Mouse (Mus musculus): ENCODE measurements around the gene Tsga10ip. TPM values are rescaled to one million over a fixed set of nuclear protein-coding genes. Genes with fewer than 3 reads are reported as not detected.
A peak's percentile ranks its signal among the peaks of the same experiment; 100 is the strongest.

Tsga10ip gene
- polyA plus RNA-seq, 1 experiment from 2014 or later: 0.44 TPM

DNA sequence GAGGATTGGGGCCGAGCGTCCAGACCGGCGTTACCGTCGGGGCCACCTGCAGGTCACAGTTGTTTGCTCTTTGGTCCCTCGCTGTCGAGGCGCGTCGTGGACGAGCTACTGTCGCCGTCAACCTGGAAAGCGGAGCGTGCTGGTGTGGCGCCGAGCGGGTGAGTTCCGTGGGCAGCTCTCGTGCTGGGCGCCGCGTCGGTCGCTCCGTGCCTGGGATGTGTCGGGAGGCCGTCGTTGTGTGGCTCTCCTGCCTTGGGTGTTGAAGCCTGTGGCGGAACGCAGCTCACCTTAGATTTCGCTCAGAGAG, 35.3 kb downstream of the Tsga10ip start, which contains the start of gene Banf1:
Banf1 (minus strand) TSS at position 116 of the 307 bp plus-strand sequence.
- H3K4me3 ChIP-seq (ENCODE audit: low read depth, low read length): peak within 1 kb of the TSS; percentile 55

DNA sequence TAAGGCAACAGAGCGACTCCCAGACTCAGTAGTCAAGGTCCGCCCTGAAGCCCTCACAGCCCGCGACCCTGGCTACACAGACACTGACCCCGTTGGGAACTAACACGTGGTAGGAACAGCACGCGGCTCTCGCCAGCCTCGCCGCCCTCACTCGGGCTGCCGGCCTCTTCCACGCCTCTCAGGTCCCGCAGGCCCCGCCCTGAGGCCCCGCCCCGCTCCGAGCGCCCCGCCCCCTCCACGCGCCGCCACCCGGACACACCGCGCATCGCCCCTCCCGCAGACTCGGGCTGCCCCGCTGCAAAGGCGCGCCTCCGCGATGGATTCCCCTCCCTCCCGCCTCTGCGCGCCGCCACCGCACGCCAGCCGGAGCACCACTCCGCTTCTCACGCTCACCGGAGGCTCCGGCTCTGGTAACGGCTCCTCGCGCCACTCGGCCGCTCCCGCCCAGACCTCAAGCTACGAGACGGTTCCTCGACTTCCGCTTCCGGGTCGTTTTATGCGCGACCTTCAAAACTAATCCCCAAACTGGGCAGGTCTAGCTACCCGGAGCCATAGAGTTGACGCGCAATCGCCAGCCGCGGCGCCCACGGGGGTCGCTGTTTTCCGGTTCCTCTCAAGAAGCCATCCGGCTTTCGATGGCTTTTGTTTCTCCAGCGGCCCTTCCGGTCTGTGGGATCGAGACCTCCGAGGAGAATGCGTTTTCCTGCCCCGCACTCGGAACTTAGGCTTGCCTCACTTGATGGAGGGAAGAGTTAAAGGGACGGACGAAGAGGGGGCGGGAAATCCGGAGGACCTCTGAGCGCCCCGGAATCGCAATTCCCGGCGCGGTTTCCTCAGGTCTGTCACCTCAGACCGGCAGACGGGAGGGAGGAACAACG, 35.9 kb downstream of the Tsga10ip start, which contains the start of gene Eif1ad:
Eif1ad (plus strand) TSS at position 567 of the 878 bp plus-strand sequence.
- TF ChIP-seq CTCF (IDR thresholded peaks at IDR 0.05; ENCODE audit: low read depth) (peak; percentile 31; the same call in 1 of the 2 replicates), EP300 (optimal IDR thresholded peaks at IDR 0.05) (peak; percentile 66)

More for the DNA sequence above, 35.3 kb downstream of the Tsga10ip start, which contains the start of gene Banf1:
- Histone ChIP-seq H3K27me3 (ENCODE audit: control insufficient read depth, insufficient read depth, low read length) (no peaks in the 10 kb centered on the region), H3K36me3 (ENCODE audit: control insufficient read depth, insufficient read depth, low read length) (peaks cover 15% of the 10 kb centered on the region; the same call in 1 of the 2 replicates), H3K9me3 (ENCODE audit: control insufficient read depth, low read length) (no peaks in the 10 kb centered on the region), H3K4me1 (replicated peaks; ENCODE audit: control insufficient read depth, insufficient read depth) (peaks cover 6% of the 10 kb centered on the region; the same call in 1 of the 2 replicates), H3K4me2 (replicated peaks; ENCODE audit: low read depth) (peak within 1 kb of the TSS; percentile 93), H3K9ac (ENCODE audit: low read length) (peak within 1 kb of the TSS; percentile 54), H3K27ac (replicated peaks) (peak within 1 kb of the TSS; percentile 96)
- DNase-seq (ENCODE audit: low spot score) (no peak), ATAC-seq (ENCODE audit: low FRiP score, low TSS enrichment) (no peak)
- under 1% methylated on average over 31 of the region's 33 CpGs for WGBS
- TF ChIP-seq CTCF (IDR thresholded peaks at IDR 0.05; ENCODE audit: low read depth): no peak
- TF ChIP-seq EP300 (optimal IDR thresholded peaks at IDR 0.05): no peak

DNA sequence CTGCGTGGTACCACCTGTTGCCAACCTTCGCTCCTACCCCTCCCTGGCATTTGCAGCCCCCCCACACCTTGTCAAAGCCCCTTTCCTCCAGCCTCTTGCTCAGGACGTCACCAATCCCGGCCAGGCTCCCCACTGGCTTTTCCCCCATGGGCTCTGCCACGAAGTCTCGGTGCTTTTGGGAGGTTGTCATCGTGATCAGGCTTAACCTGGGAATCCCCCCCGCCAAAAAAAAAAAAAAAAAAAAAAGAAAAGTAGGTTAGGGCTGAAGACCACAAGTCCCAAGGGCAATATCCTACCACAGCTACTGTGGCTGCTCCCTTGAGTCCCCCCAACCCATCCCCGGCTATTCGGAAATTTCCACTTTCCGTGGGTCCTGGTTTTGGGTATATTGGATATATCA, 36.6 kb downstream of the Tsga10ip start:
- no peak for DNase-seq (ENCODE audit: low spot score)
- peak overlapping the region; percentile 96; the same call in 1 of the 2 replicates for H3K27ac ChIP-seq (replicated peaks)
- ATAC-seq (ENCODE audit: low FRiP score, low TSS enrichment): no peak

More for the DNA sequence above, 35.9 kb downstream of the Tsga10ip start, which contains the start of gene Eif1ad:
- peak within 1 kb of the TSS; percentile 55 for H3K4me3 ChIP-seq (ENCODE audit: low read depth, low read length)
- peaks cover 6% of the 10 kb centered on the region; the same call in 1 of the 2 replicates for H3K4me1 ChIP-seq (replicated peaks; ENCODE audit: control insufficient read depth, insufficient read depth)
- peak within 1 kb of the TSS; percentile 96 for H3K27ac ChIP-seq (replicated peaks)
- under 1% methylated on average over 82 of the region's 92 CpGs for WGBS
- H3K36me3 ChIP-seq (ENCODE audit: control insufficient read depth, insufficient read depth, low read length): peaks cover 11% of the 10 kb centered on the region; the same call in 1 of the 2 replicates
- ATAC-seq (ENCODE audit: low FRiP score, low TSS enrichment) (peak; percentile 90), DNase-seq (ENCODE audit: low spot score) (peak; percentile 96)
- peak within 1 kb of the TSS; percentile 54 for H3K9ac ChIP-seq (ENCODE audit: low read length)
- H3K9me3 ChIP-seq (ENCODE audit: control insufficient read depth, low read length): no peaks in the 10 kb centered on the region
- peak within 1 kb of the TSS; percentile 93 for H3K4me2 ChIP-seq (replicated peaks; ENCODE audit: low read depth)
- no peaks in the 10 kb centered on the region for H3K27me3 ChIP-seq (ENCODE audit: control insufficient read depth, insufficient read depth, low read length)

DNA sequence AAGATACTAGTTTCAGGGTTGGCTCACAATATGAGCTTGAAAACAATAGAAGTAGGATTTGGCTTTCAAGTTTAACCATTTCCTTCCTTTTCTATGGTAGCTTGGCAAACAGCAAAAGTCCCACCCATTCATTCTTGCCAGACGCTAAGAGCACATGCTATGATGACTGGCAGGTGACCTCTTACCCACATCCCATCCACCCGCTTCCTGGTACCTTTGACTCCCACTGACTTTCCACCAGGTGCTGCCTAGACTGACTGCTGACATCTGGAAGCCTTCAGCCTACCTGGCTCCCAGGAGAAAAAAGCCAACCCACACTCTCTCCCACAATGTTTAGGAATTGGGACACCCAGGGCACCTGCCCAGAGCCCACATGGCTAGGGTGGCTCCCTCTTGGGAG, 38.2 kb downstream of the Tsga10ip start:
- no peak for TF ChIP-seq EP300 (optimal IDR thresholded peaks at IDR 0.05)
- H3K4me2 ChIP-seq (replicated peaks; ENCODE audit: low read depth): no peak overlapping the region
- 74% methylated on average over 2 of the region's 2 CpGs for WGBS
- ATAC-seq (ENCODE audit: low FRiP score, low TSS enrichment) (peak; percentile 67), DNase-seq (ENCODE audit: low spot score) (peak; percentile 71)
- H3K36me3 ChIP-seq (ENCODE audit: control insufficient read depth, insufficient read depth, low read length): peaks cover 3% of the 10 kb centered on the region; the same call in 1 of the 2 replicates
- peaks cover 6% of the 10 kb centered on the region; the same call in 1 of the 2 replicates for H3K4me1 ChIP-seq (replicated peaks; ENCODE audit: control insufficient read depth, insufficient read depth)
- H3K9ac ChIP-seq (ENCODE audit: low read length): no peak overlapping the region
- no peak overlapping the region for H3K4me3 ChIP-seq (ENCODE audit: low read depth, low read length)
- H3K27ac ChIP-seq (replicated peaks): peak overlapping the region; percentile 59
- H3K27me3 ChIP-seq (ENCODE audit: control insufficient read depth, insufficient read depth, low read length): no peaks in the 10 kb centered on the region
- no peaks in the 10 kb centered on the region for H3K9me3 ChIP-seq (ENCODE audit: control insufficient read depth, low read length)

More for the DNA sequence above, 36.6 kb downstream of the Tsga10ip start:
- H3K36me3 ChIP-seq (ENCODE audit: control insufficient read depth, insufficient read depth, low read length): peaks cover 9% of the 10 kb centered on the region; the same call in 1 of the 2 replicates
- peak overlapping the region; percentile 55 for H3K4me3 ChIP-seq (ENCODE audit: low read depth, low read length)
- 24% methylated on average over 10 of the region's 11 CpGs for WGBS
- peak overlapping the region; percentile 93 for H3K4me2 ChIP-seq (replicated peaks; ENCODE audit: low read depth)
- no peak for TF ChIP-seq CTCF (IDR thresholded peaks at IDR 0.05; ENCODE audit: low read depth)
- TF ChIP-seq EP300 (optimal IDR thresholded peaks at IDR 0.05): no peak
- H3K9me3 ChIP-seq (ENCODE audit: control insufficient read depth, low read length): no peaks in the 10 kb centered on the region
- H3K9ac ChIP-seq (ENCODE audit: low read length): peak overlapping the region; percentile 54
- H3K4me1 ChIP-seq (replicated peaks; ENCODE audit: control insufficient read depth, insufficient read depth): peaks cover 6% of the 10 kb centered on the region; the same call in 1 of the 2 replicates
- no peaks in the 10 kb centered on the region for H3K27me3 ChIP-seq (ENCODE audit: control insufficient read depth, insufficient read depth, low read length)

DNA sequence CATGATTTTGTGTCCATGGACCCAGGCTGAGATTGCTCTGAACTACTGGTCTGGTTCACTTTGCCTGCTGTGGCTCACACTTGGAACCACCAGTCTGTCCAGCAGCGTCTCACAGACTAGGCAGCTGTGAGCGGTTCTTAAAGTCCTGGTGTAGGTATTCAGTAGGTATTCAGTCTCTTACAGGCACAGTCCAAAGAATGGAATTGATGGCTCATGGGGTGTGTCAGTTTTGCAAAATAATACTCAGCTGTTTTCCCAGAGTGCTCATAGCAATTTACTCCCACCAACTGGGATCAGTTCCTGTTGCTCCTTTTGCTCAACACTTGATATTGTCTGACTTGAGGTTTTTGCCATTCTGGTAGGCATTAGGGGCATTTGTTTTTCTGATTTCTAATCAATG, 40.1 kb downstream of the Tsga10ip start:
- H3K9me3 ChIP-seq (ENCODE audit: control insufficient read depth, low read length): no peaks in the 10 kb centered on the region
- no peak for TF ChIP-seq CTCF (IDR thresholded peaks at IDR 0.05; ENCODE audit: low read depth)
- TF ChIP-seq EP300 (optimal IDR thresholded peaks at IDR 0.05): no peak
- no peak overlapping the region for H3K4me2 ChIP-seq (replicated peaks; ENCODE audit: low read depth)
- 0 out of 2 replicates have a peak, but pooled peaks cover 3% of the 10 kb centered on the region for H3K4me1 ChIP-seq (replicated peaks; ENCODE audit: control insufficient read depth, insufficient read depth)
- no peak for DNase-seq (ENCODE audit: low spot score)
- H3K9ac ChIP-seq (ENCODE audit: low read length): no peak overlapping the region
- WGBS: 70% methylated on average over 2 of the region's 2 CpGs
- no peak overlapping the region for H3K27ac ChIP-seq (replicated peaks)
- ATAC-seq (ENCODE audit: low FRiP score, low TSS enrichment): no peak
- H3K36me3 ChIP-seq (ENCODE audit: control insufficient read depth, insufficient read depth, low read length): no peaks in the 10 kb centered on the region
- no peaks in the 10 kb centered on the region for H3K27me3 ChIP-seq (ENCODE audit: control insufficient read depth, insufficient read depth, low read length)
- no peak overlapping the region for H3K4me3 ChIP-seq (ENCODE audit: low read depth, low read length)

All from stomach, postnatal 0 days (tissue).